Mouse (Mus musculus) intestine, embryonic 14.5 days (tissue): ENCODE measurements around the gene Dynlt1a. TPM values are rescaled to one million over a fixed set of nuclear protein-coding genes. Genes with fewer than 3 reads are reported as not detected.
"Not testable (repeated sequence)": the region's sequence is repeated elsewhere in the genome, so short reads cannot be mapped to it uniquely, and the experiment has no call there.

Experiments used
- ATAC-seq: fragments of 200-750 bp; cut with Nextera tagmentation; replicated peaks from 2 replicates; pipeline ENCODE4 v1.8.0; 2017; ENCODE audit warnings: low read depth, moderate number of reproducible peaks, moderate TSS enrichment, moderate library complexity; ENCODE audit not compliant: low FRiP score, low TSS enrichment
- DNase-seq: peaks from one replicate; pipeline ENCODE4 v3.0.0-alpha.2; 2018; ENCODE audit warnings: low spot score
- H3K27ac ChIP-seq: fragments of 300-500 bp; sonication (generic); 2 replicates; pipeline ENCODE4 v1.5.1; 2014; ENCODE audit warnings: low read depth, mild to moderate bottlenecking, control low read depth
- H3K27me3 ChIP-seq: fragments of 300-500 bp; sonication (generic); replicated peaks from 2 replicates; pipeline ENCODE4 v1.6.1; 2014; ENCODE audit warnings: low read length, control low read depth; ENCODE audit not compliant: control insufficient read depth, insufficient read depth
- H3K36me3 ChIP-seq: fragments of 300-500 bp; sonication (generic); 2 replicates; pipeline ENCODE4 v1.6.1; 2014; ENCODE audit warnings: low read length, control low read depth; ENCODE audit not compliant: control insufficient read depth, insufficient read depth
- H3K4me1 ChIP-seq: fragments of 300-500 bp; sonication (generic); replicated peaks from 2 replicates; pipeline ENCODE4 v1.6.1; 2014; ENCODE audit warnings: low read length, control low read depth, mixed read lengths; ENCODE audit not compliant: control insufficient read depth, insufficient read depth
- H3K4me2 ChIP-seq: fragments of 300-500 bp; sonication (generic); 2 replicates; pipeline ENCODE4 v1.6.1; 2014; ENCODE audit warnings: low read length
- H3K4me3 ChIP-seq: fragments of 300-500 bp; sonication (generic); 2 replicates; pipeline ENCODE4 v1.5.1; 2014; ENCODE audit warnings: low read depth, low read length, control low read depth, mixed read lengths
- H3K9ac ChIP-seq: fragments of 300-500 bp; sonication (generic); 2 replicates; pipeline ENCODE4 v1.6.1; 2014; ENCODE audit warnings: mild to moderate bottlenecking, low read length
- H3K9me3 ChIP-seq: fragments of 300-500 bp; sonication (generic); 2 replicates; pipeline ENCODE4 v1.6.1; 2016; ENCODE audit warnings: low read length, control low read depth; ENCODE audit not compliant: control insufficient read depth
- WGBS: fragments of 180-500 bp; shearing (Covaris S2); extraction: QIAGEN DNeasy Blood & Tissue Kit; methylation state at CpG from one replicate; pipeline ENCODE4 v1.1.7; 2014; 5-methylcytosine and 5-hydroxymethylcytosine counted together
- polyA plus RNA-seq: library from polyadenylated mRNA; unstranded; fragments of >200 nt; fragmentation: Nextera tagmentation; extraction: Ambion mirVana; gene quantifications from 2 replicates; pipeline ENCODE4 v1.2.1, GENCODE M21; 2014

The Dynlt1a gene
- polyA plus RNA-seq, 1 experiment from 2014 or later, result 16.4 TPM

DNA sequence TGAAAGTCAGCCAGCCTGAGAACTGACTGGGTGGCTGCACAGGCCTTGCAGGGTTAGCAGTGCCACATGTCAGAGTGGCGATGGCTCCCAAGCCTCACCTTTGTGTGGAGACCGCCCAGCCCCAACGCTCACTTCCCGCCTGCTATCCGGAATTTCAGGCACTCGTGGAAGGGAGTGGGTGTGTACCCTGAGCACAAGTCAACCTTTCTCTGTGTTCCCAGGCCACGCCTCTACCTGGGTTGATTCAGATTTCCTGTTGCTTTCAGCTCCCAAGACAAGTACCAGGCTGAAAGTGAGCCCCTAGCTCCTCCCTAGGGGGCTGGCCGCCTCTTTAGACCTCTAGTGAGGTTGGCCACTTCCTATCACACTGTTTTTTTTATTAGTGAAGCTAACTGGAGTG lies 38.1 kb downstream of the Dynlt1a start:
- H3K9ac ChIP-seq, H3K27ac ChIP-seq, H3K9me3 ChIP-seq, H3K4me2 ChIP-seq, H3K36me3 ChIP-seq, H3K4me1 ChIP-seq, H3K27me3 ChIP-seq, H3K4me3 ChIP-seq: not testable (repeated sequence)
- 52% methylated on average over 8 of the region's 8 CpGs for WGBS
- DNase-seq (peak; percentile 50), ATAC-seq (peak; percentile 65; the same call in 1 of the 2 replicates)

DNA sequence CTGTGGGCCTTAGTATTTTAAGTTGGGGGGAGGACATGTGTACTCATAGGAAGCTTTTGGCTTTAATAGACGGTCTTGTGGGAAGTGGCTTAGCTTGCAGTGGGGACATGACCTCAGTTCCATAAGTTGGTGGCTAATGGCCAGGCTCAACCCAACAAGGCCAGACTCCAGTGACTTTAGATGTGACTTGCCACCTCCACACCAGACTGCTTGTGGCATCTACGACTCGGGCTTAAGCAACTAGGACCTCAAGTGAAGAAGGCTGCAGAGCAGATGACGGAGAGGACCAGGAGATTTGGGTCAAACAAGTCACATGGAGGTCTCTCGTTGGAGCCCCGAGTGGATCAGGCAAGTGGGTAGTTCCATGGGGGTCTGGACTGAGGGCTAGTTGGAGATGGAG lies 42.6 kb downstream of the Dynlt1a start:
- not testable (repeated sequence) for H3K4me2 ChIP-seq, H3K27me3 ChIP-seq, H3K4me1 ChIP-seq, H3K4me3 ChIP-seq, H3K9me3 ChIP-seq, H3K27ac ChIP-seq, H3K36me3 ChIP-seq, DNase-seq, ATAC-seq, H3K9ac ChIP-seq
- 89% methylated on average over 4 of the region's 6 CpGs for WGBS

DNA sequence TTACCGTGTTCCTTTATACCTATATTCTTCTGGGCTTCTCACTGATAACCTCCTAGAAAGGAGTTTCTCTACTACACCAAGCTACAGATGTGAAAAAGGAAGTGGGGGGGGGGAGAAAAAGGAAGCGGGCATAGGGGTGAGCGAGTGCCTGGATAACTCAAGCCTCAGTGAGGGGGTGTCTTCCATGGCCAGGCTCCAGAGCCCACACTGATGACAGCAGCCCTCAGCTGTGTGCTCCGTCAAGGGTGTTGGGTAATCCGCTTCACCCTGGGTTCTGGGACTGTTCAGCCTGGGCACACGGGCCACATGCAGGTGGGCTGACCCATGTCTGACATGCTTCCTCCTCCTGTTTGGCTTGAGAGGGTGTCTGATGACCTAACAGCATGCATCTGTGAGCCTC lies 45.3 kb downstream of the Dynlt1a start:
- H3K4me1 ChIP-seq, H3K36me3 ChIP-seq, DNase-seq, H3K9ac ChIP-seq, H3K27ac ChIP-seq, ATAC-seq, H3K9me3 ChIP-seq, H3K27me3 ChIP-seq, H3K4me2 ChIP-seq, H3K4me3 ChIP-seq: not testable (repeated sequence)
- 89% methylated on average over 6 of the region's 6 CpGs for WGBS

DNA sequence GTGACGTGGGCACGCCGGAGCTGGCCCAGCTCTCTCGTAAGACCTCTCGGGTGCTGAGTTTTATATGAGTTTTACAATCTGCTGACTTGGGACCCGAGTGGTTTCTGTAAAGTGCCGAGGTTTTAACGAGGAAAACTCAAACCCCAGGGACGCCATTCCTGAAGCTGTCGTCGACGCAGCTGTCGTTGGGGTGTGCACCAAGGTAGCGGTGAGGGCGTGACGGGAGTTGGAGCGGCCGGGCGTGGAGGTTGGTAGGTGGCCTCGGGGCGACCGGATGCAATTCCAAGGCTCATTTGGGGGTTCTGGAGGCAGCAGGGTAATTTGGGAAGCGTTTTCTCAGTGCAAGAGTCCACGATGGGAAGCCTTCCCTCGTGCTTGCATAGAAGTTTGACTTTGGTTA lies 46.5 kb downstream of the Dynlt1a start:
- H3K27ac ChIP-seq, H3K4me1 ChIP-seq, H3K27me3 ChIP-seq, H3K36me3 ChIP-seq, H3K9me3 ChIP-seq: not testable (repeated sequence)
- H3K4me2 ChIP-seq, result peak overlapping the region; percentile 53
- peak overlapping the region; percentile 41 for H3K4me3 ChIP-seq
- ATAC-seq (peak; percentile 24; the same call in 1 of the 2 replicates), DNase-seq (peak; percentile 62)
- WGBS, result 0% methylated on average over 25 of the region's 25 CpGs
- peak overlapping the region; percentile 52 for H3K9ac ChIP-seq

DNA sequence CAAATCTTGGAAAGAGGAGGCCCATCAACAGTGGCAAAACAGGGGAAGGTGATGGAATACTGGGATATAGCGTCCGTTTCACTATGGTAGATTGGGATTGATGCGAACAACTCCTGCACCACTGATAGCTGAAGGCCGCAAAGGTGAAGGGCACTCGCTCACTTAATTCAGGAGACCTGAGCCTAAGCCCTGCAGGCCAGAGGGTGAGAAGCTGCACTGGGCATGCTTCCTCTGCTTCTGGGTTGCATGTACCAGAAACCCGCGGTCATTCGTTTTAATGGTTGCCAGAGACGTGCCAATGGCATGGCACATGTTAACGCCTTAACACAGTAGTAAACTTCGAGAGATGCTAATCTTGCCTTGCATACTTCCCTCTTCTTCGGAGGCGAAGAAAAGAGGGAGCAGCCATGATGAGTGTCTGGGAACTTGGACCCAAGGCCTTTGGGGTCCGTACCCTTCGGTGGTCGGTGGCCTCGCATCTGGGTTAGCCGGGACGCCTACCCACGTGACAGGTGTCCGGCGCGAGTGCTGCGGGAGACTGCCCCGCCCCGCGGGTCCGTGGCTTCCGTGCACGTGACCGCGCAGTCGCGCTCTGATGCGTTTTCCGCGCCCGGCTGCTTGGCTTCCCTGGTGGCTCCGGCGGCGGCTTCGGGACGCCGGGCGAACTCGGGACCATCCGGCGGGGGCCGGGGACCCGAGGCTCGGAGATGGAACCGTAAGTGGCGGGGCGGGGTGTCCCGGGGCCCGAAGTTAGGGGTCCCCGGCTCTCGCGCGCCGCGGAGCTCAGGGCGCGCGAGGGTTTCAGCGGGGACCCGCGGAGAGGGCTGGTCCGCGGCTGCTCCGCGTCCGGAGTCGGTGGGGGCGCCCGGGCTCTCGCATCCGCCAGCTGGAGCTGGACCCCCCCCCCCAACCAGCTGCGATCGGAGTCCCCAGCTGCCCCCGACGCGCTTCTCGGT lies 47.1 kb downstream of the Dynlt1a start:
- H3K27me3 ChIP-seq, H3K4me1 ChIP-seq, H3K36me3 ChIP-seq, H3K27ac ChIP-seq, H3K9me3 ChIP-seq: not testable (repeated sequence)
- peak; percentile 84 for ATAC-seq
- WGBS, result under 1% methylated on average over 55 of the region's 84 CpGs
- Histone ChIP-seq H3K9ac (peak overlapping the region; percentile 52), H3K4me3 (peak overlapping the region; percentile 41), H3K4me2 (peak overlapping the region; percentile 53)
- DNase-seq, result peak; percentile 73

DNA sequence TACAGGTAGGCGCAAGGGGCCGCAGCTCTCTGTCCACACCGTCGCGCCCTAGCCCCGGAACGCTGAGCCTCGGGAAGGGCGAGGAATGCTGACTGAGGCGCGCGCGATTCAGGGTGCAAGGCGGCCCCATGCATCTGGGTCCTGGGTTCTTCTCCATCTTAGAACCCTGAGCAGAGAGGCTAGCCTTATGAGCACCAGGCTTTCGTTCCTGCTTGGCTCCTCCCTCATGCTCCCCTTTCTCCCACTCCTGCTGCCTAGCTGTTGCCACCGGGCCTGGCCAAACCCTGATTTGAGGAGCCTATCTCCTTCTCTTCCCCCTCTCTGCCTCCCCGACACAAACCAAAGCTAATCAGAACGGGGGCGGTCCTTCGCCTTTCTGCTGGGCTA lies 60.2 kb downstream of the Dynlt1a start:
- H3K4me3 ChIP-seq, H3K27ac ChIP-seq, H3K27me3 ChIP-seq, DNase-seq, H3K36me3 ChIP-seq, H3K9ac ChIP-seq, H3K4me1 ChIP-seq, ATAC-seq, H3K9me3 ChIP-seq: not testable (repeated sequence)
- H3K4me2 ChIP-seq, result peak overlapping the region; percentile 20; the same call in 1 of the 2 replicates
- 4% methylated on average over 7 of the region's 20 CpGs for WGBS

DNA sequence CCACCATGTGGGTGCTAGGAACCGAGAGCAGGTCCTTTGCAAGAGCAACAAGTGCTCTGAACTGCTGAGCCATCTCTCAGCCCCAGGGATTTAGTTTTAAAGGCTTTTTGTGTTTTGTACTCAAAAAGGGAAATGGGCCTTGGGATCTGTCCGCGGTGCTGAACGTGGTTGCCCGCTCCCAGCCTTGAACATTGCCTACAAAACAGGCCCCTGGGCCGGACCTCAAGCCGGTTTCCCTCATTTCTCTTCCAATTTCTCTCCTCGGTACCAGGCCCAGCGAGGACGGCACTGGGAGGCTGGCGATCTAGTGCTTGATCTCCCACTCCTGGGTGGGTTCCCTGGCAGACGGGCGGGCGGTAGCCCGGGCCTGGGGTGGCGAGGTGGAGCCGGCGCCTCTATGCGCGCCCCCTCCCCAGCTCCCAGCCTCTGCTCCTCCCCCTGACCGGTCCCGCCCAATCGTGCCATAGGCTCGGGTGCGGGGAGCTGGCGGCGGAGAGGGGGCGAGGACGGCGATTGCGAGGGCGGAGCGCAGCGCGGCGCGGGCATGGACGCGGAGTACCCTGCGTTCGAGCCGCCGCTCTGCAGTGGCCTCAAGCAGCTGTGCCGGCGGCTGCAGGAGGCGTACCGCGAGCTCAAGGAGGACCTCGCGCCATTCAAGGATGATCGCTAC lies 60.8 kb downstream of the Dynlt1a start, which contains the start of gene Tmem181a:
Tmem181a (plus strand) TSS at position 461 of the 670 bp plus-strand sequence.
- H3K9ac ChIP-seq, H3K4me3 ChIP-seq, DNase-seq, H3K27ac ChIP-seq, H3K27me3 ChIP-seq, H3K9me3 ChIP-seq, H3K4me1 ChIP-seq, H3K36me3 ChIP-seq: not testable (repeated sequence)
- peak; percentile 55; the same call in 1 of the 2 replicates for ATAC-seq
- WGBS, result 2% methylated on average over 8 of the region's 51 CpGs
- peak within 1 kb of the TSS; percentile 20; the same call in 1 of the 2 replicates for H3K4me2 ChIP-seq
